Mouse (Mus musculus) thymus, adult 2 months (tissue): ENCODE data around the gene Pla2g4e. TPM values are rescaled to one million over a fixed set of nuclear protein-coding genes. Genes with fewer than 3 reads are reported as not detected.

Source experiments
- DNase-seq: peaks from one replicate; pipeline ENCODE4 v3.0.0; 2021
- H3K27ac ChIP-seq: fragments of 200-500 bp; 2 replicates; pipeline ENCODE4 v1.5.1; 2012; ENCODE audit warnings: low read length, control low read depth; ENCODE audit not compliant: control insufficient read depth, insufficient read depth
- H3K27me3 ChIP-seq: fragments of 200-500 bp; 2 replicates; pipeline ENCODE4 v1.6.1; 2012; ENCODE audit warnings: mild to moderate bottlenecking, low read length, moderate library complexity, mixed read lengths; ENCODE audit not compliant: control insufficient read depth, insufficient read depth
- H3K36me3 ChIP-seq: fragments of 200-500 bp; 2 replicates; pipeline ENCODE4 v1.6.1; 2012; ENCODE audit warnings: mild to moderate bottlenecking, low read length, moderate library complexity; ENCODE audit not compliant: control insufficient read depth, insufficient read depth
- H3K4me1 ChIP-seq: fragments of 200-500 bp; replicated peaks from 2 replicates; pipeline ENCODE4 v1.6.1; 2012; ENCODE audit warnings: low read length; ENCODE audit not compliant: control insufficient read depth, insufficient read depth
- H3K4me3 ChIP-seq: fragments of 200-500 bp; 2 replicates; pipeline ENCODE4 v1.5.1; 2012; ENCODE audit warnings: mild to moderate bottlenecking, low read length, control low read depth, moderate library complexity; ENCODE audit not compliant: control insufficient read depth, insufficient read depth
- CTCF ChIP-seq: fragments of 200-500 bp; IDR thresholded peaks from 2 replicates; pipeline ENCODE4 v1.5.1; 2012; ENCODE audit warnings: mild to moderate bottlenecking, control low read depth, low read length, moderate library complexity, borderline replicate concordance; ENCODE audit not compliant: control insufficient read depth, poor library complexity, insufficient read depth; ENCODE audit errors: extremely low read depth
- POLR2A ChIP-seq: fragments of 200-500 bp; IDR thresholded peaks from 2 replicates; pipeline ENCODE4 v1.6.1; 2012; ENCODE audit warnings: mild to moderate bottlenecking, low read length, control low read depth, moderate library complexity; ENCODE audit not compliant: control insufficient read depth, poor library complexity, insufficient read depth; ENCODE audit errors: extremely low read depth
- WGBS: fragments of 180-500 bp; shearing (Covaris S2); methylation state at CpG from one replicate; pipeline ENCODE4 v1.1.7; 2018; 5-methylcytosine and 5-hydroxymethylcytosine counted together
- polyA plus RNA-seq: library from polyadenylated mRNA; depleted of rRNA; stranded (reverse); fragments of >200 nt; gene quantifications from 2 replicates; pipeline ENCODE4 v1.2.3, GENCODE M21; 2012

The Pla2g4e gene
- polyA plus RNA-seq, 1 experiment: 0.61 TPM

DNA sequence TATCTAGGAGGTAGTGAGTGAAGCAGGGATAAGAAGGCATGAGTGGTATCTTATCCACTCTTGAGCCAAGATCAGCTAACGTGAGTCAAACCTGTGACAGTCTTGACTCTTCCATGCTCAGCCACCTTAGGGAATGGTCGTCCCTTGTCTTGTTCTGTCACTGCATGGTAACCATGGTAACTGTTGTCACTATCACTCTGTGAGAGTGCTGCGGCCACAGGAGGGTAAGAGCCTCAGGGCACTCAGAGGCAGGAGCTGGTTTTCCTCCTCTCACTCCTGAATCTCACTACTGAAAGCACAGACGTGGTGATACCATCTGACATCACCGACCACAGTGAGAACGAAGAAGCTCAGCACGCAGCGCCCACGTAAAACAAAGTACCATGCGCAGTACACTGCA lies 19.7 kb upstream of the Pla2g4e start:
- TF ChIP-seq POLR2A: no peak
- no peak for TF ChIP-seq CTCF
- DNase-seq: no peak
- no peaks in the 10 kb centered on the region for H3K27me3 ChIP-seq
- H3K4me1 ChIP-seq: no peaks in the 10 kb centered on the region
- H3K36me3 ChIP-seq: no peaks in the 10 kb centered on the region
- no peak overlapping the region for H3K4me3 ChIP-seq
- 86% methylated on average over 10 of the region's 10 CpGs for WGBS
- no peak overlapping the region for H3K27ac ChIP-seq

DNA sequence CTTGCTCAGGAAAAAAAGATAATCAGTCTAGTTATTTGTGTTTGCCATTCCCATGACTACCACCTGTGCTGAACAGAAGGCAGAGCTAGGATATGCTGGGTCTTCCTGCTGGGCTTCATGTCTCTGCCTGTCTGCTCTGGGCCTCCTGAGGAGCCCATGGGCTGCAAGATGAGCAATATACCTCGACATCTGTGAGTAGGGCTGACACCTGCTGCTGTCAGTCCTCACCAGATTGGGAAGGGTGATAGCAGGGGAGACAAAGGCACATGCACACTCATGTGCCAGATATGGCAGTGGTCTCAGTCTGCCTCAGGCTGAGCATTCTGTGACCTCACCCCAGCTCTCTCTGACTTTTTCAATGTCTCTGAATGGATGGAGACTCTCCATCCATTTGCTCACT lies 17.7 kb upstream of the Pla2g4e start:
- H3K4me1 ChIP-seq: no peaks in the 10 kb centered on the region
- DNase-seq: no peak
- no peaks in the 10 kb centered on the region for H3K27me3 ChIP-seq
- TF ChIP-seq CTCF: no peak
- TF ChIP-seq POLR2A: no peak
- H3K27ac ChIP-seq: no peak overlapping the region
- no peaks in the 10 kb centered on the region for H3K36me3 ChIP-seq
- WGBS: 19% methylated on average over 1 of the region's 1 CpGs
- no peak overlapping the region for H3K4me3 ChIP-seq

DNA sequence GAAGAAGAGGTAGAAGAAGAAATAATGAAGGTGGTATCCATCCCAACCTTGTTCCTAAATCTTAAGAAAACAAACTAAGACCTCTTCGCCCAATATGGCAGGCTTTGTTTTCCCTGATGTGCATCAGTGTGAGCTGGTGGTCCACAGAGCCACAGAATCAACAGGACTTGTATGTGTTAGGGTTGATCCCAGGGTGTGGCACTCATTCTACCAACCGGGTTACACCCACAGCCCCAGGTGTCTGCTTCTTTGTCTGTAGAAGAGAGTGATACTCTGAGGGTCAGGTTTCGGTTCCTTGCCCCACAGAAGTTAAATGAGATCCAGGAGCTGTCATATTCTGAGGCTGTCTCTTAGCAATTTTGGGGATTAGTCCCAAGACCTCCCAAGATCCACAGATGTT lies 16.2 kb upstream of the Pla2g4e start:
- Histone ChIP-seq H3K27me3 (no peaks in the 10 kb centered on the region), H3K27ac (no peak overlapping the region), H3K36me3 (no peaks in the 10 kb centered on the region), H3K4me1 (no peaks in the 10 kb centered on the region), H3K4me3 (no peak overlapping the region)
- TF ChIP-seq POLR2A (no peak), CTCF (no peak)
- DNase-seq: no peak
- WGBS: 85% methylated on average over 3 of the region's 3 CpGs

DNA sequence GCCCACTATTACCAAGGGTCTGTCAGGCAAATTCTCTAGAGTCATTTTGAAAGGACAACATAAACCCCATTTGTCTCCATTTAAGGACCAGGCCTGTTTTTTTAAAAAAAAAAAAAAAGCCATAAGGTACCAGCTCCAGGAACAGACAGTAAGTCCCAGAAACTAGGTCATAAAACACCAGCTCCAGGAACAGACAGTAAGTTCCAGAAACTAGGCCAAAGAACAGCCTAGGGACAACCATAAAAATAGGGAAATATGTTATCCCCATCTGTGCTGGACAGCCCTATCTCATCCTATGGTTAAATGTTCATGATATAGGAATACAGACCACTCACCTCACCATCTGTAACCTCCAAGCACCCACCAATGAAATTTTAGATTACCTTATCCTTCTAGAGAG lies 11.1 kb upstream of the Pla2g4e start:
- TF ChIP-seq CTCF: no peak
- no peak for TF ChIP-seq POLR2A
- H3K4me3 ChIP-seq: no peak overlapping the region
- no peak for DNase-seq
- no peaks in the 10 kb centered on the region for H3K4me1 ChIP-seq
- no peak overlapping the region for H3K27ac ChIP-seq
- no peaks in the 10 kb centered on the region for H3K27me3 ChIP-seq
- no peaks in the 10 kb centered on the region for H3K36me3 ChIP-seq

DNA sequence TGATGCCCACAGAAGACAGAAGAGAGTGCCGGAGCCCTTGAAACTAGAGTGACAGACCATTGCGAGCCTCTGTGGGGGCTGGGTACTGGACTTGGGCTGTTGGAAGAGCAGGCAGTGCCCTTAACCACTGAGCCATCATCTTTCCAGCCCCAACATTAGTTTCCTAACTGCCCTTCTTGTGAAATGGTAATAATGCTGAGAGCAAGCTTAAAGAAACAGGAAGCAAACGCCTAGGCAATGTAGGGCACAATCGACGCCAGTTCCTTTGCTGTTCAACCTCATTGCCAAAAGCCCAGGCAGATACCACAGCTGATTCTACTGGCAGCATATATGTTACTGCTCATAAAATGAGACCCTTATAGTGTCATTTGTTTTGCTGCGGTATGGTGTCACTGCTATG lies 7.5 kb upstream of the Pla2g4e start:
- no peaks in the 10 kb centered on the region for H3K27me3 ChIP-seq
- WGBS: 58% methylated on average over 6 of the region's 6 CpGs
- H3K27ac ChIP-seq: no peak overlapping the region
- H3K36me3 ChIP-seq: no peaks in the 10 kb centered on the region
- H3K4me1 ChIP-seq: no peaks in the 10 kb centered on the region
- no peak for DNase-seq
- H3K4me3 ChIP-seq: no peak overlapping the region
- no peak for TF ChIP-seq POLR2A
- TF ChIP-seq CTCF: no peak

DNA sequence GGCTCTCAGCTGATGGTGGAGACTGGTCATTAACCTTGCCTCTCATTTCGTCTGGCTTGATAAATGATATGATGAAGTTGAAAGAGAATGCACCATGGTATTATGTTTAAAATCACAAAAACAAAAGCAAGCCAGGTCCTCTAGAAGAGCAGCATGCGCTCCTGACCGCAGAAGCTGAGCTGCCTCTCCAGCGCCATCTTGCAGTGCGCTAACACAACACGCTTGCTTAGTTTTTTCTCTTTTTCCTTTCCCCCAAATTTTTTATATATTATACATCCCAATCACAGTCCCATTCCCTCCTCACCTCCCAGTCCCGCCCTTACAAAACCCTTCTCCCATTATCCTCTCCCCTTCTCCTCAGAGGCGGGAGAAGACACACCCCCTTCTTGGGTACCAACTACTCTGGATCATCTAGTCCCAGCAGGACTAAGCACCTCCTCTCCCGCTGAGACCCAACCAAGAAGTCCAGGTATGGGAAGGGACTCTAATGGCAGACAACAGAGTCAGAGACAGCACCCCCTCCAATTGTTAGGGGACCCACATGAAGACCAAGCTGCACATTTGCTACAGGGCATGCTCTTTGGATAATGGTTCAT lies 384 bp upstream of the Pla2g4e start:
- 15% methylated on average over 9 of the region's 9 CpGs for WGBS
- Histone ChIP-seq H3K27ac (no peak overlapping the region), H3K4me3 (no peak overlapping the region), H3K27me3 (peaks cover 4% of the 10 kb centered on the region; the same call in 1 of the 2 replicates), H3K36me3 (no peaks in the 10 kb centered on the region), H3K4me1 (no peaks in the 10 kb centered on the region)
- DNase-seq: no peak
- TF ChIP-seq POLR2A (no peak), CTCF (no peak)

DNA sequence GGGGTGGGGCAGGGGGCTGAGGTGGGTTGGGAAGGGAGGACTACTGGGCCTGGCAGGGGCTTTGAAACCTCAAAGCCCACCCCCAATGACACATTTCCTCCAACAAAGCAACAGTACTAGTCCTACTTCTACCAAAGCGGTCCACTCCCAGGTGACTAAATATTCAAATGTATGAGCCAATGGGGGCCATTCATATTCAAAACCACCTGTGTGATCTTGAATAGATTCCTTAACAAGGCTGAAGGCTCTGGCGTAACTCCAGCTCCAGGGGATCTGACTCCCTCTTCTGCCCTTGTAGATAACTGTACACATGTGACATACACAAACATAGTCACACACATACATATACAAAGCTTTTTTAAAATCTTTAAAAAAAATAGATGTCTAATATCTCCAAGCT lies 1.1 kb downstream of the Pla2g4e start:
- Histone ChIP-seq H3K36me3 (no peaks in the 10 kb centered on the region), H3K4me1 (no peaks in the 10 kb centered on the region), H3K27me3 (peaks cover 4% of the 10 kb centered on the region; the same call in 1 of the 2 replicates), H3K4me3 (no peak overlapping the region), H3K27ac (no peak overlapping the region)
- 95% methylated on average over 2 of the region's 2 CpGs for WGBS
- no peak for TF ChIP-seq POLR2A
- TF ChIP-seq CTCF: no peak
- no peak for DNase-seq
